Comparison of ENCODE assay signal across 17 mouse cellular contexts in genomic region chr6:125272228-125272785, GRCm38 (mm10). TPM values are rescaled to one million over a fixed set of nuclear protein-coding genes. Genes with fewer than 3 reads are reported as not detected.
DNase-seq lines count a peak whose midpoint lies in the region; ATAC-seq lines count a peak whose summit lies in the region.
"Had no signal": no experiment of that assay in that cellular context is flagged by ENCODE, and none has a peak within 500 bp of the region (broad histone marks: within the 10 kb centered on the region; RNA-seq: fewer than 3 reads in every experiment).

No protein-coding gene starts in this region.

- peaks cover 16% of the 10 kb centered on the region; the same call in 1 of the 2 replicates for H3K27me3 ChIP-seq in heart, embryonic 10.5 days (ENCODE audit: insufficient read depth, poor library complexity, severe bottlenecking)
- no peaks in the 10 kb centered on the region for H3K27me3 ChIP-seq in liver, embryonic 11.5 days (replicated peaks; ENCODE audit: control insufficient read depth, insufficient read depth, low read length)
- H3K27me3 ChIP-seq: embryonic facial prominence, embryonic 15.5 days; neural tube, embryonic 13.5 days had no signal

- 77% methylated on average over 10 of the region's 10 CpGs for WGBS in heart, embryonic 10.5 days
- 73% methylated on average over 10 of the region's 10 CpGs for WGBS in liver, embryonic 11.5 days

- no peaks in the 10 kb centered on the region for H3K36me3 ChIP-seq in heart, embryonic 10.5 days
- H3K36me3 ChIP-seq in liver, embryonic 11.5 days (ENCODE audit: control insufficient read depth, insufficient read depth, low read length): no peaks in the 10 kb centered on the region
- H3K36me3 ChIP-seq: embryonic facial prominence, embryonic 15.5 days; forebrain, embryonic 12.5 days; hindbrain, embryonic 12.5 days; neural tube, embryonic 13.5 days had no signal

- peak overlapping the region; percentile 77 for H3K27ac ChIP-seq in heart, embryonic 10.5 days
- H3K27ac ChIP-seq in liver, embryonic 11.5 days (ENCODE audit: low read depth, low read length): no peak overlapping the region
- H3K27ac ChIP-seq: embryonic facial prominence, embryonic 15.5 days; forebrain, embryonic 12.5 days; hindbrain, embryonic 12.5 days; neural tube, embryonic 13.5 days had no signal

- intact Hi-C loops in heart, postnatal 36 days (cut with DNase I): loop anchor here (5.0 kb wide), 3 partner anchors 110 to 330 kb away; partner anchors contain the start of gene Iffo1

- peak overlapping the region; percentile 41 for H3K4me2 ChIP-seq in liver, embryonic 11.5 days

- H3K9ac ChIP-seq in liver, embryonic 11.5 days (ENCODE audit: low read depth, low read length): no peak overlapping the region; the same call in 1 of the 2 replicates
- H3K9ac ChIP-seq: embryonic facial prominence, embryonic 15.5 days; forebrain, embryonic 12.5 days; hindbrain, embryonic 12.5 days; neural tube, embryonic 13.5 days had no signal

- ATAC-seq in liver, embryonic 11.5 days (replicated peaks; ENCODE audit: low FRiP score): no peak
- ATAC-seq in granulocyte monocyte progenitor cell, adult 5-6 weeks (replicated peaks; ENCODE audit: poor library complexity, severe bottlenecking): peak; percentile 32
- peak; percentile 51 for ATAC-seq in neutrophil, adult 5-6 weeks (ENCODE audit: extremely low read depth, insufficient number of reproducible peaks, low FRiP score, poor library complexity, severe bottlenecking)
- ATAC-seq in erythroblast, adult 5-6 weeks (replicated peaks; ENCODE audit: low FRiP score, poor library complexity, severe bottlenecking): no peak

- H3K4me3 ChIP-seq in heart, embryonic 10.5 days: no peak overlapping the region
- H3K4me3 ChIP-seq in liver, embryonic 11.5 days (ENCODE audit: low read depth, low read length): no peak overlapping the region
- H3K4me3 ChIP-seq: forebrain, embryonic 12.5 days; hindbrain, embryonic 12.5 days; neural tube, embryonic 13.5 days had no signal

- H3K9me3 ChIP-seq in heart, embryonic 10.5 days: no peaks in the 10 kb centered on the region
- H3K9me3 ChIP-seq in liver, embryonic 11.5 days (ENCODE audit: control insufficient read depth, low read length): no peaks in the 10 kb centered on the region
- H3K9me3 ChIP-seq: embryonic facial prominence, embryonic 15.5 days; forebrain, embryonic 12.5 days; hindbrain, embryonic 12.5 days; neural tube, embryonic 13.5 days had no signal

- no peak for DNase-seq in heart, embryonic 10.5 days (ENCODE audit: low spot score)
- DNase-seq in heart, postnatal 36 days: no peak
- DNase-seq in liver, embryonic 11.5 days (ENCODE audit: low spot score): no peak
- DNase-seq in liver: no peak
- no peak for DNase-seq in adrenal gland, postnatal 14 days

- H3K4me1 ChIP-seq in heart, embryonic 10.5 days: peaks cover 4% of the 10 kb centered on the region; the same call in 1 of the 2 replicates
- H3K4me1 ChIP-seq in liver, embryonic 11.5 days (replicated peaks; ENCODE audit: control insufficient read depth, insufficient read depth, low read length): peaks cover 3% of the 10 kb centered on the region

RNA-seq across cellular contexts. Expression of gene Tuba3a, which starts 13.5 kb away (rescaled TPM):
- 0.09 TPM in 1 of 2 replicates, not detected in the other for polyA plus RNA-seq in heart, embryonic 10.5 days (2016; fragmentation: Nextera tagmentation; extraction: Ambion mirVana)
- not detected for total RNA-seq in heart, postnatal 36 days (2021)
- 0.12 TPM in 1 of 2 replicates, not detected in the other for polyA plus RNA-seq in liver, embryonic 11.5 days (2014; fragmentation: Nextera tagmentation; extraction: Ambion mirVana)
- total RNA-seq in granulocyte monocyte progenitor cell, adult 5-6 weeks (2014; fragmentation: Nextera tagmentation): not detected in 2 replicates
- total RNA-seq in granulocyte monocyte progenitor cell, adult 5-6 weeks (2017): not detected in 2 replicates
- total RNA-seq in neutrophil, adult 5-6 weeks (2017): 0.23 TPM in 1 of 2 replicates, not detected in the other
- total RNA-seq in adrenal gland, postnatal 14 days (2021): not detected in 2 replicates
- total RNA-seq in erythroblast, adult 5-6 weeks (2015; ENCODE audit: low replicate concordance): not detected in 2 replicates
- total RNA-seq in erythroblast, adult 5-6 weeks (2017; ENCODE audit: low replicate concordance): not detected in 2 replicates
- total RNA-seq: adrenal gland, adult 2 months; layer of hippocampus, postnatal 25 days; left cerebral cortex, postnatal 4 days; midbrain, postnatal 0 days had no signal
- polyA plus RNA-seq: adrenal gland, adult 2 months; forebrain, embryonic 12.5 days; hindbrain, embryonic 12.5 days; intestine, postnatal 0 days; midbrain, postnatal 0 days; neural tube, embryonic 13.5 days had no signal

RNA-seq across cellular contexts. Expression of gene Cd27, which starts 35.5 kb away (rescaled TPM):
- 1.3 and 2.1 TPM in 2 replicates for polyA plus RNA-seq in heart, embryonic 10.5 days (2016; fragmentation: Nextera tagmentation; extraction: Ambion mirVana)
- under 1 TPM in 1 of 2 experiments, not detected in 1; 0.49 TPM for total RNA-seq in heart, postnatal 36 days (2021)
- 2.7 and 3.2 TPM in 2 replicates for polyA plus RNA-seq in liver, embryonic 11.5 days (2014; fragmentation: Nextera tagmentation; extraction: Ambion mirVana)
- total RNA-seq in granulocyte monocyte progenitor cell, adult 5-6 weeks (2014; fragmentation: Nextera tagmentation): 50.7 and 62.0 TPM in 2 replicates
- 34.7 and 55.2 TPM in 2 replicates for total RNA-seq in granulocyte monocyte progenitor cell, adult 5-6 weeks (2017)
- total RNA-seq in neutrophil, adult 5-6 weeks (2017): 23.3 and 25.0 TPM in 2 replicates
- total RNA-seq in adrenal gland, postnatal 14 days (2021): 0.93 and 6.9 TPM in 2 replicates
- total RNA-seq in erythroblast, adult 5-6 weeks (2015; ENCODE audit: low replicate concordance): 1.7 and 6.3 TPM in 2 replicates
- total RNA-seq in erythroblast, adult 5-6 weeks (2017; ENCODE audit: low replicate concordance): 0.84 and 1.0 TPM in 2 replicates
- total RNA-seq: layer of hippocampus, postnatal 25 days; left cerebral cortex, postnatal 4 days; midbrain, postnatal 0 days had no signal

RNA-seq across cellular contexts. Expression of gene Tapbpl, which starts 40.6 kb away (rescaled TPM):
- 2.7 and 3.1 TPM in 2 replicates for polyA plus RNA-seq in heart, embryonic 10.5 days (2016; fragmentation: Nextera tagmentation; extraction: Ambion mirVana)
- 1 to 10 TPM; 4.4 to 5.1 TPM for total RNA-seq in heart, postnatal 36 days (2021)
- polyA plus RNA-seq in liver, embryonic 11.5 days (2014; fragmentation: Nextera tagmentation; extraction: Ambion mirVana): 4.0 TPM in 2 replicates
- total RNA-seq in granulocyte monocyte progenitor cell, adult 5-6 weeks (2014; fragmentation: Nextera tagmentation): 13.8 TPM in 2 replicates
- total RNA-seq in granulocyte monocyte progenitor cell, adult 5-6 weeks (2017): 16.5 and 17.7 TPM in 2 replicates
- total RNA-seq in neutrophil, adult 5-6 weeks (2017): 22.1 and 24.0 TPM in 2 replicates
- 12.6 and 14.0 TPM in 2 replicates for total RNA-seq in adrenal gland, postnatal 14 days (2021)
- total RNA-seq in erythroblast, adult 5-6 weeks (2015; ENCODE audit: low replicate concordance): 0.84 and 4.4 TPM in 2 replicates
- 3.0 and 4.0 TPM in 2 replicates for total RNA-seq in erythroblast, adult 5-6 weeks (2017; ENCODE audit: low replicate concordance)

RNA-seq across cellular contexts. Expression of gene Ltbr, which starts 41.4 kb away (rescaled TPM):
- polyA plus RNA-seq in heart, embryonic 10.5 days (2016; fragmentation: Nextera tagmentation; extraction: Ambion mirVana): 37.8 and 40.4 TPM in 2 replicates
- 10 to 100 TPM; 28.8 to 31.3 TPM for total RNA-seq in heart, postnatal 36 days (2021)
- 30.1 and 34.7 TPM in 2 replicates for polyA plus RNA-seq in liver, embryonic 11.5 days (2014; fragmentation: Nextera tagmentation; extraction: Ambion mirVana)
- total RNA-seq in granulocyte monocyte progenitor cell, adult 5-6 weeks (2014; fragmentation: Nextera tagmentation): 36.4 and 50.3 TPM in 2 replicates
- 29.9 and 36.3 TPM in 2 replicates for total RNA-seq in granulocyte monocyte progenitor cell, adult 5-6 weeks (2017)
- 43.7 and 45.6 TPM in 2 replicates for total RNA-seq in neutrophil, adult 5-6 weeks (2017)
- 68.7 and 70.0 TPM in 2 replicates for total RNA-seq in adrenal gland, postnatal 14 days (2021)
- 7.1 and 10.9 TPM in 2 replicates for total RNA-seq in erythroblast, adult 5-6 weeks (2015; ENCODE audit: low replicate concordance)
- total RNA-seq in erythroblast, adult 5-6 weeks (2017; ENCODE audit: low replicate concordance): 2.6 and 7.2 TPM in 2 replicates

RNA-seq across cellular contexts. Expression of gene Scnn1a, which starts 48.2 kb away (rescaled TPM):
- polyA plus RNA-seq in heart, embryonic 10.5 days (2016; fragmentation: Nextera tagmentation; extraction: Ambion mirVana): 0.65 and 0.98 TPM in 2 replicates
- 1 to 10 TPM in 1 of 2 experiments, under 1 TPM in 1; 0.46 to 1.1 TPM for total RNA-seq in heart, postnatal 36 days (2021)
- 0.55 and 0.74 TPM in 2 replicates for polyA plus RNA-seq in liver, embryonic 11.5 days (2014; fragmentation: Nextera tagmentation; extraction: Ambion mirVana)
- total RNA-seq in granulocyte monocyte progenitor cell, adult 5-6 weeks (2014; fragmentation: Nextera tagmentation): 16.2 and 18.9 TPM in 2 replicates
- total RNA-seq in granulocyte monocyte progenitor cell, adult 5-6 weeks (2017): 1.4 and 1.8 TPM in 2 replicates
- total RNA-seq in neutrophil, adult 5-6 weeks (2017): 11.6 and 12.6 TPM in 2 replicates
- 1.0 and 1.9 TPM in 2 replicates for total RNA-seq in adrenal gland, postnatal 14 days (2021)
- total RNA-seq in erythroblast, adult 5-6 weeks (2015; ENCODE audit: low replicate concordance): 4.6 and 7.9 TPM in 2 replicates
- total RNA-seq in erythroblast, adult 5-6 weeks (2017; ENCODE audit: low replicate concordance): not detected in 2 replicates

Comparison
In these comparisons a context has a peak if more than half of its experiments do, and no peak if none do; other contexts are left out.
1. ATAC-seq: peak in granulocyte monocyte progenitor cell, adult 5-6 weeks (single experiment) and neutrophil, adult 5-6 weeks (single experiment); none in liver, embryonic 11.5 days (single experiment) and erythroblast, adult 5-6 weeks (single experiment).